Mouse (Mus musculus): ENCODE results near the gene Reln. TPM values are rescaled to one million over a fixed set of nuclear protein-coding genes. Genes with fewer than 3 reads are reported as not detected.

The Reln gene
- total RNA-seq, 2 experiments from 2014 or later, result not detected

- ATAC-seq (replicated peaks; ENCODE audit: poor library complexity, severe bottlenecking), result no peak
These were observed 102.9 kb downstream of the Reln start for GRCm38 (mm10) chr5:22241560-22241959.

GRCm38 (mm10) chr5:22236801-22237200, 107.7 kb downstream of the Reln start:
- no peak for ATAC-seq (replicated peaks; ENCODE audit: poor library complexity, severe bottlenecking)

GRCm38 (mm10) chr5:22224515-22224914, 120.0 kb downstream of the Reln start:
- ATAC-seq (replicated peaks; ENCODE audit: poor library complexity, severe bottlenecking), result no peak

GRCm38 (mm10) chr5:22223940-22224339, 120.6 kb downstream of the Reln start:
- ATAC-seq (replicated peaks; ENCODE audit: poor library complexity, severe bottlenecking), result no peak

GRCm38 (mm10) chr5:22208311-22209021, 136.0 kb downstream of the Reln start:
- no peak for ATAC-seq (replicated peaks; ENCODE audit: poor library complexity, severe bottlenecking)

- ATAC-seq (replicated peaks; ENCODE audit: poor library complexity, severe bottlenecking), result no peak
These were observed 146.6 kb downstream of the Reln start for GRCm38 (mm10) chr5:22197926-22198325.

- ATAC-seq (replicated peaks; ENCODE audit: poor library complexity, severe bottlenecking), result no peak
These were observed 147.6 kb downstream of the Reln start for GRCm38 (mm10) chr5:22196891-22197290.

- ATAC-seq (replicated peaks; ENCODE audit: poor library complexity, severe bottlenecking), result no peak
These were observed 148.0 kb downstream of the Reln start for GRCm38 (mm10) chr5:22196476-22196875.

GRCm38 (mm10) chr5:22195352-22195941, 149.1 kb downstream of the Reln start:
- no peak for ATAC-seq (replicated peaks; ENCODE audit: poor library complexity, severe bottlenecking)

- no peak for ATAC-seq (replicated peaks; ENCODE audit: poor library complexity, severe bottlenecking)
These were observed 152.7 kb downstream of the Reln start for GRCm38 (mm10) chr5:22191784-22192183.

GRCm38 (mm10) chr5:22190333-22190732, 154.2 kb downstream of the Reln start:
- ATAC-seq (replicated peaks; ENCODE audit: poor library complexity, severe bottlenecking), result no peak

GRCm38 (mm10) chr5:22187599-22187998, 156.9 kb downstream of the Reln start:
- ATAC-seq (replicated peaks; ENCODE audit: poor library complexity, severe bottlenecking), result no peak

- ATAC-seq (replicated peaks; ENCODE audit: poor library complexity, severe bottlenecking), result no peak
These were observed 168.0 kb downstream of the Reln start for GRCm38 (mm10) chr5:22176480-22176879.

- no peak for ATAC-seq (replicated peaks; ENCODE audit: poor library complexity, severe bottlenecking)
These were observed 173.2 kb downstream of the Reln start for GRCm38 (mm10) chr5:22171336-22171735.

GRCm38 (mm10) chr5:22164060-22164934, 180.2 kb downstream of the Reln start:
- no peak for ATAC-seq (replicated peaks; ENCODE audit: poor library complexity, severe bottlenecking)

GRCm38 (mm10) chr5:22160935-22161334, 183.6 kb downstream of the Reln start:
- ATAC-seq (replicated peaks; ENCODE audit: poor library complexity, severe bottlenecking), result no peak

- ATAC-seq (replicated peaks; ENCODE audit: poor library complexity, severe bottlenecking), result no peak
These were observed 185.7 kb downstream of the Reln start for GRCm38 (mm10) chr5:22158754-22159153.

GRCm38 (mm10) chr5:22153601-22154000, 190.9 kb downstream of the Reln start:
- no peak for ATAC-seq (replicated peaks; ENCODE audit: poor library complexity, severe bottlenecking)

- no peak for ATAC-seq (replicated peaks; ENCODE audit: poor library complexity, severe bottlenecking)
These were observed 202.7 kb downstream of the Reln start for GRCm38 (mm10) chr5:22141821-22142220.

GRCm38 (mm10) chr5:22139015-22139414, 205.5 kb downstream of the Reln start:
- no peak for ATAC-seq (replicated peaks; ENCODE audit: poor library complexity, severe bottlenecking)

- ATAC-seq (replicated peaks; ENCODE audit: poor library complexity, severe bottlenecking), result no peak
These were observed 210.1 kb downstream of the Reln start for GRCm38 (mm10) chr5:22134402-22134801.

Measured in granulocyte monocyte progenitor cell, adult 5-6 weeks (primary cell).